Mouse (Mus musculus): ENCODE data around the gene 4833423E24Rik. TPM values are rescaled to one million over a fixed set of nuclear protein-coding genes. Genes with fewer than 3 reads are reported as not detected.

Gene 4833423E24Rik
- total RNA-seq (2021) = under 1 TPM in 1 of 2 experiments, not detected in 1; 0.25 TPM

- DNase-seq = no peak
Observed at GRCm38 (mm10) chr2:85518879-85519278, at the start of gene 4833423E24Rik. 4833423E24Rik (minus strand) TSS chr2:85519024.

- DNase-seq = peak; percentile 8 to 9
Observed at GRCm38 (mm10) chr2:85561187-85561586, 42.4 kb upstream of the 4833423E24Rik start.

GRCm38 (mm10) chr2:85560226-85560625 lies 41.4 kb upstream of the 4833423E24Rik start:
- DNase-seq = no peak

GRCm38 (mm10) chr2:85554806-85555205 lies 36.0 kb upstream of the 4833423E24Rik start:
- no peak for DNase-seq

DNA sequence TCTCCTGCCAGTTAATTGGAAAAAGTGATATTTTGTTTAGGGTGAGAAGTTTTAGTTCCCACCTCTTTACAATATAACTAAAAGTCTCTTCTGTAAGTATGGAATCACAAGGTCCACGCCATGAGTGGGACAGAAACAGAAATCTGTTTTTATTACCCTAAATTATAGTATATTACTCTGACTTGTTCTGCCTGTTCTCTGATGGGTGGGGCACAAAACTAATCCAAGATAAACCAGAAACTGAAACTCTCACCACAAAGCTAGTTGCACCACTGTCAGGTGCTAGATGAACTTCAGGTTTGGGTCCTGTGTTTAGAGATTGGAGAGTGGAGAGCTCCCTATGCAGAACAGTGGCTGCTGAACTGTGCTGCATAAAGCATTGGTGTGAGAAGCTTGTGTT lies 15.1 kb upstream of the 4833423E24Rik start:
- no peak for DNase-seq

- no peak for DNase-seq
Observed at GRCm38 (mm10) chr2:85532082-85532778, 13.4 kb upstream of the 4833423E24Rik start.

GRCm38 (mm10) chr2:85522859-85523489 lies 4.2 kb upstream of the 4833423E24Rik start:
- DNase-seq = no peak

DNA sequence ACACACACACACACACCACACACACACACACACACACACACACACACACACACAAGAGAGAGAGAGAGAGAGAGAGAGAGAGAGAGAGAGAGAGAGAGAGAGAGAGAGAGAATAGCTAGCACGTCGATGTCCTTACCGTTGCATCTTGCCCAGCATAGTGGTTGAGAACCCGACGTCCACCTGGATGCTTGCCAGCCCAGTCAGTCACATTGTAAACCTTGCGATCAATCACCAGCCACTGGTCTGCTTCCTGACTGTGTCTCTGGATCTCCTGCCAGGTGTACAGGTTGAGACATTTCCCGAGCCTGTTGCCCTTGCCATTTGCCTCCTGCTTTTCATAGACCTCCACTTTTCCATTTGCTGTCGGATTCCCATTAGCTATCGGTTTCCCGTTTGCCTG lies 532 bp downstream of the 4833423E24Rik start:
- DNase-seq = no peak

- no peak for DNase-seq
Observed at GRCm38 (mm10) chr2:85510376-85510775, 8.4 kb downstream of the 4833423E24Rik start.

- DNase-seq = no peak
Observed at GRCm38 (mm10) chr2:85490396-85490795, 28.4 kb downstream of the 4833423E24Rik start.

GRCm38 (mm10) chr2:85466801-85467325 lies 52.0 kb downstream of the 4833423E24Rik start:
- no peak for DNase-seq

DNA sequence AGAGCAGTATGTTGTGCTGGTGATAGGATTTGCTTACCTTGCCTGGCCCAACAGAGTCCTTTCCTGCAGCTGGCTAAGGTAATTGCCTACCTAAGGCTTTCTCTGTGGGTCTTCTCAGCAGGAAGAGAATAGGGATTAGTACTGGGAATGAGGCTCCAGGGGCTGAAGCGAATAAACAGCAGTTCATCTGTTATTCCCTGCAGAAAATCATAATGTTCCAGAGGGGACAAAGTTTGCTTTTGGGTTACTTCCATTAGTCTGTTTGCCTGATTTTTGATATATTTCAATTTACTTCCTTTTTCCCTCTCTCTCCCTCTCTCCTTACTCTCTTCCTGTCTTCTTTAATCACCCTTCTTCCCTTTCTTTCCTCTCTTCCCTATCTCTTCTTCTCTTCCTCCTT lies 75.3 kb downstream of the 4833423E24Rik start, which contains the start of gene Olfr995:
Olfr995 (minus strand) TSS at position 101 of the 400 bp plus-strand sequence.
- no peak for DNase-seq

DNA sequence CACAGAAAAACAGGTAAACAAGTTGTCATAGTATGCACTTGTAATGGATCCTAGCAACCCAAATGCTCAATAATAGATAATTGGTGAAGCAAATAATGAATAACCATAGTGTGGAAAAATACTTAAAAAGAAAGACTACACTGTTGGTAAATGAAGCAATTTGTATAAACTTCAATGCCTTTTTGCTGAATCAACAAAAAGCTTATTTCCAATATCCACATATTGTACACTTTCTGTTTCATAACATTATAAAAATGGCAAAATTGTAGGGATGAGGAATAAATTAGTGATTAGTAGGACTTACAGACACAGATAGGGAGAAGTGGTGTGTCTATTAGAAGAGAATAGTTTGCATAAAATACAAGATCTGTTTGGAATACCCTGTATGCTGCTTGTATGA lies 76.3 kb downstream of the 4833423E24Rik start:
- DNase-seq = no peak

DNA sequence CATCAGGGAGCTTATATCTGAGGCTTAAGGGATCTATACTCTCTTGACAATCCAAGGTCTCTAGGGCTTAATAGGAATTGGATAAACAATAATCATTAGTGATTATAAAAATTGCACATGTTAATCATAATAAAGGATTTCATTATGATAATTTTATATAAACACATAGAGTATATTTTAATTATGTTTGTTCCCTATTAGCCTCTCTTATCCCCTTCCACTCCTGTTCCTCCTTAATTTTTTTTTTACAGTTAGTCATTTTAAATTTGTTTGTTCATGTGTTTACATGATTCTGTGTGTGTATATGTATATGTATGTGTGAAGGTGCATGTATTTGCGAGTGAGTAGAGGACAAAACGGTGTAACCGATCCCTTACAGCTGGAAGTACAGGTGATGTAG lies 82.5 kb downstream of the 4833423E24Rik start, which contains the start of gene Olfr994:
Olfr994 (minus strand) TSS at position 101 of the 400 bp plus-strand sequence.
- DNase-seq = no peak

Other genes with a start within 250 kb of the 4833423E24Rik start
- gene Olfr987, start 179.7 kb downstream of the 4833423E24Rik start, total RNA-seq (2021) = not detected
- not detected for gene Olfr988, start 155.8 kb downstream of the 4833423E24Rik start, total RNA-seq (2021)
- gene Olfr992, start 109.6 kb downstream of the 4833423E24Rik start, total RNA-seq (2021) = not detected
- gene Olfr993, start 104.1 kb downstream of the 4833423E24Rik start, total RNA-seq (2021) = not detected
- gene Olfr994, start 82.6 kb downstream of the 4833423E24Rik start, total RNA-seq (2021) = not detected
- not detected for gene Olfr995, start 75.4 kb downstream of the 4833423E24Rik start, total RNA-seq (2021)
- gene Olfr996, start 60.2 kb upstream of the 4833423E24Rik start, total RNA-seq (2021) = not detected
- not detected for gene Olfr998, start 69.9 kb upstream of the 4833423E24Rik start, total RNA-seq (2021)
- gene Olfr1000, start 92.9 kb upstream of the 4833423E24Rik start, total RNA-seq (2021) = not detected
- gene Olfr1002, start 131.7 kb upstream of the 4833423E24Rik start, total RNA-seq (2021) = not detected
- not detected for gene Olfr154, start 145.4 kb upstream of the 4833423E24Rik start, total RNA-seq (2021)
- not detected for gene Olfr1006, start 159.7 kb upstream of the 4833423E24Rik start, total RNA-seq (2021)
- gene Olfr1008, start 170.4 kb upstream of the 4833423E24Rik start, total RNA-seq (2021) = not detected
- not detected for gene Olfr1009, start 196.4 kb upstream of the 4833423E24Rik start, total RNA-seq (2021)
- not detected for gene Olfr1012, start 243.7 kb upstream of the 4833423E24Rik start, total RNA-seq (2021)
- not detected for gene Olfr1013, start 248.1 kb upstream of the 4833423E24Rik start, total RNA-seq (2021)

Measured in layer of hippocampus, postnatal 36 days (tissue).